Mouse (Mus musculus): ENCODE results near the gene Prss40. TPM values are rescaled to one million over a fixed set of nuclear protein-coding genes. Genes with fewer than 3 reads are reported as not detected.
"Not testable (repeated sequence)": the region's sequence is repeated elsewhere in the genome, so short reads cannot be mapped to it uniquely, and the experiment has no call there.

Gene Prss40
- polyA plus RNA-seq, 1 experiment from 2014 or later, result not detected

GRCm38 (mm10) chr1:34523647-34524046 lies 37.1 kb downstream of the Prss40 start:
- ATAC-seq (ENCODE audit: insufficient number of reproducible peaks, insufficient read depth, low FRiP score, low TSS enrichment), result no peak
- Histone ChIP-seq H3K27ac (no peak overlapping the region), H3K9me3 (no peaks in the 10 kb centered on the region), H3K27me3 (no peaks in the 10 kb centered on the region), H3K4me3 (no peak overlapping the region), H3K4me1 (no peaks in the 10 kb centered on the region), H3K9ac (no peak overlapping the region), H3K36me3 (no peaks in the 10 kb centered on the region), H3K4me2 (replicated peaks) (no peak overlapping the region)
- 82% methylated on average over 3 of the region's 3 CpGs for WGBS

DNA sequence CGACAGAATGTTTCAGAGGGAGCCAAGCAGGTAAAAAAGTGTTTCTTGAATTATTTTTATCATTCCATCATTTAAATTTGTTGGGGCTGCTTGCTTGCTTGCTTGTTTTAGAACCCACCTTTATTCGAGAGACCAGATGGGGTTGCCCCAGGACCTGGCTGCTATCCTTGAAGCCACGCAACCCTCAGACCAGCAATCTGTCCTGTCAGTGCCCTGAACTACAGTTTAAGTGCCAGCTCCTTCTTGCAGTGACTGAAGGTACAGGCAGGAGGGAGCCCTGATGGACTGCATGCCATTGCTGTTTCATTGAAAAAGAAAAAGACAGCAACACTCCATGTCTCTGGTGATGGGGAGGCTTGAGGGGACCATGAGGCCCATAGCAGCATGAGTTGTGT lies 37.9 kb downstream of the Prss40 start:
- Histone ChIP-seq H3K4me1 (no peaks in the 10 kb centered on the region), H3K27me3 (no peaks in the 10 kb centered on the region), H3K9ac (no peak overlapping the region), H3K4me3 (no peak overlapping the region), H3K27ac (no peak overlapping the region), H3K4me2 (replicated peaks) (no peak overlapping the region), H3K9me3 (no peaks in the 10 kb centered on the region), H3K36me3 (no peaks in the 10 kb centered on the region)
- ATAC-seq (ENCODE audit: insufficient number of reproducible peaks, insufficient read depth, low FRiP score, low TSS enrichment), result no peak
- 82% methylated on average over 3 of the region's 3 CpGs for WGBS

- H3K27ac ChIP-seq, result no peak overlapping the region
- WGBS, result 83% methylated on average over 6 of the region's 6 CpGs
- no peak for ATAC-seq (ENCODE audit: insufficient number of reproducible peaks, insufficient read depth, low FRiP score, low TSS enrichment)
- H3K9me3 ChIP-seq, result no peaks in the 10 kb centered on the region
- no peak overlapping the region for H3K9ac ChIP-seq
- H3K36me3 ChIP-seq, result no peaks in the 10 kb centered on the region
- H3K27me3 ChIP-seq, result no peaks in the 10 kb centered on the region
- no peak overlapping the region for H3K4me2 ChIP-seq (replicated peaks)
- H3K4me1 ChIP-seq, result no peaks in the 10 kb centered on the region
- H3K4me3 ChIP-seq, result no peak overlapping the region
Observed at GRCm38 (mm10) chr1:34522205-34522849, 38.4 kb downstream of the Prss40 start.

- ATAC-seq (ENCODE audit: insufficient number of reproducible peaks, insufficient read depth, low FRiP score, low TSS enrichment), result no peak
- no peaks in the 10 kb centered on the region for H3K9me3 ChIP-seq
- no peaks in the 10 kb centered on the region for H3K27me3 ChIP-seq
- 82% methylated on average over 1 of the region's 1 CpGs for WGBS
- H3K4me3 ChIP-seq, result no peak overlapping the region
- H3K4me2 ChIP-seq (replicated peaks), result no peak overlapping the region
- no peak overlapping the region for H3K9ac ChIP-seq
- H3K36me3 ChIP-seq, result no peaks in the 10 kb centered on the region
- H3K27ac ChIP-seq, result no peak overlapping the region
- no peaks in the 10 kb centered on the region for H3K4me1 ChIP-seq
Observed at GRCm38 (mm10) chr1:34518259-34518658, 42.5 kb downstream of the Prss40 start.

GRCm38 (mm10) chr1:34517797-34518196 lies 42.9 kb downstream of the Prss40 start:
- H3K9ac ChIP-seq; H3K27ac ChIP-seq; H3K4me1 ChIP-seq; ATAC-seq (ENCODE audit: insufficient number of reproducible peaks, insufficient read depth, low FRiP score, low TSS enrichment); H3K36me3 ChIP-seq; H3K4me3 ChIP-seq; H3K27me3 ChIP-seq; H3K9me3 ChIP-seq; H3K4me2 ChIP-seq (replicated peaks): not testable (repeated sequence)
- 55% methylated on average over 1 of the region's 1 CpGs for whole genome bisulfite sequencing

GRCm38 (mm10) chr1:34517297-34517696 lies 43.4 kb downstream of the Prss40 start:
- ATAC-seq (ENCODE audit: insufficient number of reproducible peaks, insufficient read depth, low FRiP score, low TSS enrichment), result not testable (repeated sequence)
- 55% methylated on average over 6 of the region's 6 CpGs for WGBS

DNA sequence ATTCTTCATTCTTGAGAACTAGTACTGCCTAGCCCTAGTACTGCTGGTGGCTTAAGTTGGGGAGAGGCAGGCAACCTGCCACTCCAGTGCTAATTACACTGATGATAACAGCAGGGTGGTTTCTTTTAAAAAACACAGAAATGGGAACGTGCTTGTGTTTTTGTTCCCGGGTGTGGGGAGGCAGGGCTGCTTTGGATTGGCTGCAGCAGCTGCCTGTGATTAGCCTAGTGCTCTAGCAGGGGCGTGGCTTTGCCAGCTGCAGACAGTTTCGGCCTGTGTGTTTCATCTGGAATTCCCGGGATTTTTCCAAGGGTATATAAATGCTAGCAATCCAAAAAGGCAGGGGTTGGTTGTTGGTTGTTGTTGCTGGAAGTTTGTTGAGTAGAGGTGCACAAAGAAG lies 44.1 kb downstream of the Prss40 start:
- Histone ChIP-seq H3K4me1 (no peaks in the 10 kb centered on the region), H3K36me3 (no peaks in the 10 kb centered on the region), H3K4me2 (replicated peaks) (no peak overlapping the region), H3K9ac (no peak overlapping the region), H3K4me3 (no peak overlapping the region), H3K27ac (no peak overlapping the region), H3K9me3 (no peaks in the 10 kb centered on the region), H3K27me3 (no peaks in the 10 kb centered on the region)
- WGBS, result 29% methylated on average over 5 of the region's 5 CpGs
- no peak for ATAC-seq (ENCODE audit: insufficient number of reproducible peaks, insufficient read depth, low FRiP score, low TSS enrichment)

More at GRCm38 (mm10) chr1:34517297-34517696, 43.4 kb downstream of the Prss40 start:
- not testable (repeated sequence) for H3K9ac ChIP-seq; H3K27ac ChIP-seq; H3K4me1 ChIP-seq; H3K9me3 ChIP-seq; H3K27me3 ChIP-seq; H3K36me3 ChIP-seq; H3K4me3 ChIP-seq; H3K4me2 ChIP-seq (replicated peaks)

DNA sequence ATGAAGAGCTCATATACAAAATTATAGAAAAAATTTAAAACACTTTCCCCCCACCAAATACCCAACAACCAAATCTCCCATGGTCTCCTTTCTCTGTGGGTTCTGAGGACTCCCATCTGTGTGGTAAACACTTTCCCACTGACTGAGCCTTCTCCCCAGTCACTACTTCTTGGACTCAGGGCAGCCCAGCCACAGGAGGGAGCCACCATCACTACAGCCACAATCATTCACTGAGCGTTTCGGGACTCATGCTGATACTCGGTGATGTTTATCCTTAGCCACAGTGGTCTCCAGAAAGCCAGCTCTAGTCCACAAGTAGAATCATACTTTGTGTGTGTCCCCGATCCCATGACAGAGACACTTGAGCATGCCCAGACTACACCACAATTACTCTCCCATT lies 47.7 kb downstream of the Prss40 start:
- Histone ChIP-seq H3K4me2 (replicated peaks) (no peak overlapping the region), H3K9ac (no peak overlapping the region), H3K4me3 (no peak overlapping the region), H3K36me3 (no peaks in the 10 kb centered on the region), H3K4me1 (peaks cover 5% of the 10 kb centered on the region; the same call in 1 of the 2 replicates), H3K27me3 (no peaks in the 10 kb centered on the region), H3K9me3 (no peaks in the 10 kb centered on the region), H3K27ac (no peak overlapping the region)
- ATAC-seq (ENCODE audit: insufficient number of reproducible peaks, insufficient read depth, low FRiP score, low TSS enrichment), result no peak
- 73% methylated on average over 4 of the region's 4 CpGs for WGBS

GRCm38 (mm10) chr1:34511027-34511426 lies 49.7 kb downstream of the Prss40 start:
- Histone ChIP-seq H3K27ac (no peak overlapping the region), H3K27me3 (no peaks in the 10 kb centered on the region), H3K4me1 (peaks cover 5% of the 10 kb centered on the region; the same call in 1 of the 2 replicates), H3K9me3 (no peaks in the 10 kb centered on the region), H3K4me3 (no peak overlapping the region), H3K9ac (no peak overlapping the region), H3K4me2 (replicated peaks) (peak overlapping the region; percentile 38; the same call in 1 of the 2 replicates), H3K36me3 (no peaks in the 10 kb centered on the region)
- WGBS, result 8% methylated on average over 3 of the region's 3 CpGs
- ATAC-seq (ENCODE audit: insufficient number of reproducible peaks, insufficient read depth, low FRiP score, low TSS enrichment), result 0 out of 2 replicates have a peak, but pooled peaks have one; percentile 55

- Histone ChIP-seq H3K27me3 (no peaks in the 10 kb centered on the region), H3K9me3 (no peaks in the 10 kb centered on the region), H3K4me2 (replicated peaks) (peak overlapping the region; percentile 38), H3K4me3 (no peak overlapping the region), H3K27ac (no peak overlapping the region), H3K9ac (no peak overlapping the region), H3K36me3 (no peaks in the 10 kb centered on the region), H3K4me1 (peaks cover 5% of the 10 kb centered on the region; the same call in 1 of the 2 replicates)
- 3% methylated on average over 7 of the region's 7 CpGs for WGBS
- ATAC-seq (ENCODE audit: insufficient number of reproducible peaks, insufficient read depth, low FRiP score, low TSS enrichment), result no peak
Observed at GRCm38 (mm10) chr1:34510575-34510981, 50.2 kb downstream of the Prss40 start.

GRCm38 (mm10) chr1:34507986-34508385 lies 52.8 kb downstream of the Prss40 start:
- H3K9ac ChIP-seq, result no peak overlapping the region
- no peak overlapping the region for H3K27ac ChIP-seq
- no peaks in the 10 kb centered on the region for H3K27me3 ChIP-seq
- no peak for ATAC-seq (ENCODE audit: insufficient number of reproducible peaks, insufficient read depth, low FRiP score, low TSS enrichment)
- H3K4me3 ChIP-seq, result no peak overlapping the region
- no peak overlapping the region for H3K4me2 ChIP-seq (replicated peaks)
- no peaks in the 10 kb centered on the region for H3K36me3 ChIP-seq
- peaks cover 5% of the 10 kb centered on the region; the same call in 1 of the 2 replicates for H3K4me1 ChIP-seq
- 79% methylated on average over 3 of the region's 3 CpGs for WGBS
- H3K9me3 ChIP-seq, result no peaks in the 10 kb centered on the region

DNA sequence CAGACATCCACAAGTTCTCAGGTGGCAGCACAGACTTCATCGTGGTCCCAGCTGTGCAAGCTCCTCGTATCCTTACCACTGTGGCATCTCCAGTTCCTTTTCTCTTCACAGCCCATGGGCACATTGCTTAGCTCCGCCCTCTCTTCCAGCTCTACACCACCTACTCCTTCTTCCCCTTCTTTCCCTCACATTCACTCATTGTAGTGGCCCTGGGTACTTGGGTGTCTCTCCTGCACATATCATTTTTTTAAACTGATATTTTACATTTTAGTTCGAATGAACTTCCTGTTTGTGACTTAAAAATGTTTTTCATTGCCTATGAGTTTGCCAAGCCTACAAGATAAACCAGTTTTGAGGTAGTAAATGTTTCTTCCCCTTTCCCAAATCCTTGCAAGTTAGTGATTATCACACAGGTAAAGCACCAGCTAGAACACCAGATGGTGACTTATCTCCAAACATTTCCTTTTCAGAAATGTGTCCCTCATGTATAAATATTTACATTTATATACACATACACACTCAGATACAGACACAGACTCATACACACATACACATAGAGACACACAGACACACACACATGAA lies 54.7 kb downstream of the Prss40 start:
- Histone ChIP-seq H3K4me1 (peaks cover 5% of the 10 kb centered on the region; the same call in 1 of the 2 replicates), H3K9ac (no peak overlapping the region), H3K27ac (no peak overlapping the region), H3K4me2 (replicated peaks) (no peak overlapping the region), H3K36me3 (no peaks in the 10 kb centered on the region), H3K4me3 (no peak overlapping the region), H3K9me3 (no peaks in the 10 kb centered on the region), H3K27me3 (no peaks in the 10 kb centered on the region)
- ATAC-seq (ENCODE audit: insufficient number of reproducible peaks, insufficient read depth, low FRiP score, low TSS enrichment), result no peak
- 78% methylated on average over 4 of the region's 4 CpGs for WGBS
